Mouse (Mus musculus): ENCODE data around the gene Sult6b1. TPM values are rescaled to one million over a fixed set of nuclear protein-coding genes. Genes with fewer than 3 reads are reported as not detected.

Sult6b1 gene
- polyA plus RNA-seq (2015; fragmentation: Nextera tagmentation; extraction: Ambion mirVana), result not detected in 2 replicates

- Histone ChIP-seq H3K36me3 (no peaks in the 10 kb centered on the region), H3K4me2 (replicated peaks) (no peak within 1 kb of the TSS), H3K4me1 (no peaks in the 10 kb centered on the region), H3K27me3 (0 out of 2 replicates have a peak, but pooled peaks cover 3% of the 10 kb centered on the region), H3K4me3 (no peak within 1 kb of the TSS), H3K9me3 (no peaks in the 10 kb centered on the region), H3K9ac (no peak within 1 kb of the TSS), H3K27ac (no peak within 1 kb of the TSS)
- 80% methylated on average over 5 of the region's 5 CpGs for WGBS
- ATAC-seq (ENCODE audit: low FRiP score, low read depth), result no peak
These were observed at the start of gene Sult6b1 for GRCm38 (mm10) chr17:78906892-78907291. TSS of gene Sult6b1 (minus strand) at chr17:78906992.

GRCm38 (mm10) chr17:78953240-78953639 lies 46.4 kb upstream of the Sult6b1 start:
- Histone ChIP-seq H3K9me3 (no peaks in the 10 kb centered on the region), H3K27me3 (no peaks in the 10 kb centered on the region), H3K9ac (no peak overlapping the region), H3K4me1 (no peaks in the 10 kb centered on the region), H3K4me2 (replicated peaks) (no peak overlapping the region), H3K4me3 (no peak overlapping the region), H3K36me3 (peaks cover 83% of the 10 kb centered on the region), H3K27ac (no peak overlapping the region)
- 90% methylated on average over 8 of the region's 8 CpGs for WGBS
- no peak for ATAC-seq (ENCODE audit: low FRiP score, low read depth)

GRCm38 (mm10) chr17:78952070-78952469 lies 45.3 kb upstream of the Sult6b1 start:
- H3K4me2 ChIP-seq (replicated peaks), result no peak overlapping the region
- H3K4me3 ChIP-seq, result no peak overlapping the region
- no peak overlapping the region for H3K9ac ChIP-seq
- ATAC-seq (ENCODE audit: low FRiP score, low read depth), result no peak
- H3K36me3 ChIP-seq, result peaks cover 83% of the 10 kb centered on the region
- H3K4me1 ChIP-seq, result no peaks in the 10 kb centered on the region
- no peak overlapping the region for H3K27ac ChIP-seq
- H3K9me3 ChIP-seq, result no peaks in the 10 kb centered on the region
- WGBS, result 86% methylated on average over 5 of the region's 5 CpGs
- H3K27me3 ChIP-seq, result no peaks in the 10 kb centered on the region

GRCm38 (mm10) chr17:78951225-78951624 lies 44.4 kb upstream of the Sult6b1 start:
- 96% methylated on average over 5 of the region's 5 CpGs for WGBS
- Histone ChIP-seq H3K27ac (no peak overlapping the region), H3K4me3 (no peak overlapping the region), H3K9me3 (no peaks in the 10 kb centered on the region), H3K9ac (no peak overlapping the region), H3K4me2 (replicated peaks) (no peak overlapping the region), H3K4me1 (no peaks in the 10 kb centered on the region), H3K27me3 (no peaks in the 10 kb centered on the region), H3K36me3 (peaks cover 85% of the 10 kb centered on the region)
- no peak for ATAC-seq (ENCODE audit: low FRiP score, low read depth)

GRCm38 (mm10) chr17:78942579-78942978 lies 35.8 kb upstream of the Sult6b1 start:
- Histone ChIP-seq H3K27ac (no peak overlapping the region), H3K9me3 (no peaks in the 10 kb centered on the region), H3K4me1 (peaks cover 3% of the 10 kb centered on the region), H3K36me3 (peaks cover 43% of the 10 kb centered on the region), H3K4me3 (no peak overlapping the region), H3K9ac (no peak overlapping the region), H3K4me2 (replicated peaks) (no peak overlapping the region), H3K27me3 (no peaks in the 10 kb centered on the region)
- ATAC-seq (ENCODE audit: low FRiP score, low read depth), result no peak
- WGBS, result 67% methylated on average over 11 of the region's 11 CpGs

GRCm38 (mm10) chr17:78938927-78939326 lies 32.1 kb upstream of the Sult6b1 start:
- no peak for ATAC-seq (ENCODE audit: low FRiP score, low read depth)
- Histone ChIP-seq H3K36me3 (peaks cover 36% of the 10 kb centered on the region), H3K4me3 (no peak overlapping the region), H3K4me2 (replicated peaks) (no peak overlapping the region), H3K9ac (no peak overlapping the region), H3K27ac (no peak overlapping the region), H3K9me3 (no peaks in the 10 kb centered on the region), H3K4me1 (peaks cover 10% of the 10 kb centered on the region), H3K27me3 (no peaks in the 10 kb centered on the region)
- 93% methylated on average over 4 of the region's 4 CpGs for WGBS

GRCm38 (mm10) chr17:78937229-78937853 lies 30.5 kb upstream of the Sult6b1 start:
- ATAC-seq (ENCODE audit: low FRiP score, low read depth), result 0 out of 2 replicates have a peak, but pooled peaks have one; percentile 4
- Histone ChIP-seq H3K9ac (peak overlapping the region; percentile 64), H3K9me3 (no peaks in the 10 kb centered on the region), H3K4me3 (peak overlapping the region; percentile 82), H3K27ac (peak overlapping the region; percentile 40; the same call in 1 of the 2 replicates), H3K4me2 (replicated peaks) (peak overlapping the region; percentile 71), H3K4me1 (peaks cover 16% of the 10 kb centered on the region), H3K36me3 (peaks cover 37% of the 10 kb centered on the region), H3K27me3 (no peaks in the 10 kb centered on the region)
- 11% methylated on average over 26 of the region's 26 CpGs for WGBS

- peak within 1 kb of the TSS; percentile 40; the same call in 1 of the 2 replicates for H3K27ac ChIP-seq
- peak within 1 kb of the TSS; percentile 82 for H3K4me3 ChIP-seq
- H3K9ac ChIP-seq, result peak within 1 kb of the TSS; percentile 86
- peaks cover 16% of the 10 kb centered on the region for H3K4me1 ChIP-seq
- H3K36me3 ChIP-seq, result peaks cover 40% of the 10 kb centered on the region
- peak within 1 kb of the TSS; percentile 71 for H3K4me2 ChIP-seq (replicated peaks)
- WGBS, result under 1% methylated on average over 45 of the region's 45 CpGs
- no peaks in the 10 kb centered on the region for H3K27me3 ChIP-seq
- H3K9me3 ChIP-seq, result no peaks in the 10 kb centered on the region
- peak; percentile 99 for ATAC-seq (ENCODE audit: low FRiP score, low read depth)
These were observed 29.9 kb upstream of the Sult6b1 start, which contains the start of the genes Cebpz and Ndufaf7 for GRCm38 (mm10) chr17:78936466-78937228. TSS of gene Cebpz (minus strand) at chr17:78937066. TSS of gene Ndufaf7 (plus strand) at chr17:78937136.

GRCm38 (mm10) chr17:78935857-78936256 lies 29.1 kb upstream of the Sult6b1 start:
- no peak overlapping the region for H3K27ac ChIP-seq
- H3K4me2 ChIP-seq (replicated peaks), result peak overlapping the region; percentile 71
- ATAC-seq (ENCODE audit: low FRiP score, low read depth), result no peak
- H3K27me3 ChIP-seq, result no peaks in the 10 kb centered on the region
- peak overlapping the region; percentile 82 for H3K4me3 ChIP-seq
- H3K36me3 ChIP-seq, result peaks cover 48% of the 10 kb centered on the region
- H3K4me1 ChIP-seq, result peaks cover 16% of the 10 kb centered on the region
- H3K9ac ChIP-seq, result peak overlapping the region; percentile 86
- WGBS, result 86% methylated on average over 2 of the region's 2 CpGs
- H3K9me3 ChIP-seq, result no peaks in the 10 kb centered on the region

GRCm38 (mm10) chr17:78917696-78918095 lies 10.9 kb upstream of the Sult6b1 start:
- H3K9me3 ChIP-seq, result no peaks in the 10 kb centered on the region
- 45% methylated on average over 6 of the region's 6 CpGs for WGBS
- no peak overlapping the region for H3K9ac ChIP-seq
- H3K36me3 ChIP-seq, result peaks cover 37% of the 10 kb centered on the region
- no peak for ATAC-seq (ENCODE audit: low FRiP score, low read depth)
- H3K4me3 ChIP-seq, result peak overlapping the region; percentile 76
- peaks cover 14% of the 10 kb centered on the region for H3K4me1 ChIP-seq
- peak overlapping the region; percentile 76 for H3K4me2 ChIP-seq (replicated peaks)
- 0 out of 2 replicates have a peak overlapping the region, but pooled peaks have one; percentile 22 for H3K27ac ChIP-seq
- no peaks in the 10 kb centered on the region for H3K27me3 ChIP-seq

- H3K27ac ChIP-seq, result peak overlapping the region; percentile 70
- H3K9ac ChIP-seq, result peak overlapping the region; percentile 85
- peak overlapping the region; percentile 76 for H3K4me2 ChIP-seq (replicated peaks)
- H3K36me3 ChIP-seq, result peaks cover 30% of the 10 kb centered on the region
- ATAC-seq (ENCODE audit: low FRiP score, low read depth), result no peak
- H3K4me3 ChIP-seq, result peak overlapping the region; percentile 76
- no peaks in the 10 kb centered on the region for H3K9me3 ChIP-seq
- 3% methylated on average over 11 of the region's 11 CpGs for WGBS
- no peaks in the 10 kb centered on the region for H3K27me3 ChIP-seq
- peaks cover 14% of the 10 kb centered on the region for H3K4me1 ChIP-seq
These were observed 10.1 kb upstream of the Sult6b1 start for GRCm38 (mm10) chr17:78916899-78917298.

GRCm38 (mm10) chr17:78916369-78916813 lies 9.6 kb upstream of the Sult6b1 start, which contains the start of gene Cebpzos:
TSS of gene Cebpzos (plus strand) at chr17:78916500.
- H3K9ac ChIP-seq, result peak within 1 kb of the TSS; percentile 85
- no peaks in the 10 kb centered on the region for H3K27me3 ChIP-seq
- H3K9me3 ChIP-seq, result no peaks in the 10 kb centered on the region
- H3K4me2 ChIP-seq (replicated peaks), result peak within 1 kb of the TSS; percentile 76
- under 1% methylated on average over 37 of the region's 37 CpGs for WGBS
- peak; percentile 94 for ATAC-seq (ENCODE audit: low FRiP score, low read depth)
- H3K36me3 ChIP-seq, result peaks cover 25% of the 10 kb centered on the region
- H3K4me1 ChIP-seq, result peaks cover 14% of the 10 kb centered on the region
- H3K4me3 ChIP-seq, result peak within 1 kb of the TSS; percentile 76
- H3K27ac ChIP-seq, result peak within 1 kb of the TSS; percentile 70
